23 mouse cellular contexts compared by ENCODE assay signal in the genomic region with DNA sequence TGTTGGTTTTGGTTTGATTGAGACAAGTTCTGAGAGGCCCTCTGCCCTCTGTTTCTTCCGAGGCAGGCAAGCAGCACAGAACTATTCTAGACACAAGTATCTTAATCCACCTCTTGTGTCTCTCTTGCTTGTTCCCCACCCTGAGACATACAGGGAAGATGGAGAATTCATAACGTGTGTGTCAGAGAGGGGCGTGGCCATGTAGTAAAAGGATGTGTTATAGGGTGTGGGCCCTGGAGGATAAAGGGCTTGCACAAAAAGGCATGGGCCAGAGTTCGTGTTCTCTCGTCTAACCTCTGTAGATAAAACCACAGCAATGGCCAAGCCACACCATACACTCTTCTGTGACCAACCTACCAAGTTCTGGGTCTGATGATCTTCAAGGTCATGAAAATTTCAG. TPM values are rescaled to one million over a fixed set of nuclear protein-coding genes. Genes with fewer than 3 reads are reported as not detected.
DNase-seq lines count a peak whose midpoint lies in the region; TF ChIP-seq lines count a peak whose summit lies in the region.
"Had no signal": no experiment of that assay in that cellular context is flagged by ENCODE, and none has a peak within 500 bp of the region (broad histone marks: within the 10 kb centered on the region; RNA-seq: fewer than 3 reads in every experiment).

No protein-coding gene starts in this region.

- intact Hi-C loops in heart, postnatal 10 days (cut with DNase I), result no loop called here

- no peak overlapping the region for H3K27ac ChIP-seq in heart, embryonic 10.5 days
- no peak overlapping the region for H3K27ac ChIP-seq in hindbrain, embryonic 10.5 days
- H3K27ac ChIP-seq: embryonic facial prominence, embryonic 10.5 days; embryonic facial prominence, embryonic 12.5 days; forebrain, embryonic 10.5 days; forebrain, embryonic 12.5 days had no signal

- no peak overlapping the region for H3ac ChIP-seq in myocyte (ENCODE audit: control insufficient read depth, insufficient read length)

- WGBS in heart, embryonic 10.5 days, result 75% methylated on average over 5 of the region's 5 CpGs
- WGBS in hindbrain, embryonic 10.5 days, result 82% methylated on average over 5 of the region's 5 CpGs

- H3K79me2 ChIP-seq in myocyte (ENCODE audit: control insufficient read depth, insufficient read depth), result no peaks in the 10 kb centered on the region

- H3K9me3 ChIP-seq in heart, embryonic 10.5 days, result no peaks in the 10 kb centered on the region
- no peaks in the 10 kb centered on the region for H3K9me3 ChIP-seq in hindbrain, embryonic 10.5 days
- H3K9me3 ChIP-seq: embryonic facial prominence, embryonic 10.5 days; embryonic facial prominence, embryonic 12.5 days; forebrain, embryonic 10.5 days; forebrain, embryonic 12.5 days; G1E had no signal

- no peaks in the 10 kb centered on the region for H3K36me3 ChIP-seq in heart, embryonic 10.5 days
- no peaks in the 10 kb centered on the region for H3K36me3 ChIP-seq in myocyte (ENCODE audit: control insufficient read depth, insufficient read depth)
- no peaks in the 10 kb centered on the region for H3K36me3 ChIP-seq in hindbrain, embryonic 10.5 days
- H3K36me3 ChIP-seq: embryonic facial prominence, embryonic 10.5 days; embryonic facial prominence, embryonic 12.5 days; forebrain, embryonic 10.5 days; forebrain, embryonic 12.5 days; G1E had no signal

- no peak for TF ChIP-seq POLR2A in myocyte (IDR thresholded peaks at IDR 0.05; ENCODE audit: insufficient read length, low read depth)

- H3K4me2 ChIP-seq in myocyte (ENCODE audit: low read depth), result peak overlapping the region; percentile 10
- H3K4me2 ChIP-seq: embryonic facial prominence, embryonic 12.5 days; forebrain, embryonic 12.5 days had no signal

- H3K4me3 ChIP-seq in heart, embryonic 10.5 days, result no peak overlapping the region
- H3K4me3 ChIP-seq in myocyte, result no peak overlapping the region
- no peak overlapping the region for H3K4me3 ChIP-seq in hindbrain, embryonic 10.5 days
- H3K4me3 ChIP-seq: embryonic facial prominence, embryonic 10.5 days; embryonic facial prominence, embryonic 12.5 days; erythroblast, embryonic 14.5 days; forebrain, embryonic 10.5 days; forebrain, embryonic 12.5 days had no signal

- no peaks in the 10 kb centered on the region for H3K27me3 ChIP-seq in heart, embryonic 10.5 days (ENCODE audit: insufficient read depth, poor library complexity, severe bottlenecking)
- no peaks in the 10 kb centered on the region for H3K27me3 ChIP-seq in myocyte (ENCODE audit: control insufficient read depth, insufficient read depth, insufficient read length)
- no peaks in the 10 kb centered on the region for H3K27me3 ChIP-seq in hindbrain, embryonic 10.5 days (ENCODE audit: insufficient read depth, poor library complexity, severe bottlenecking)
- H3K27me3 ChIP-seq: CH12.LX; embryonic facial prominence, embryonic 12.5 days; forebrain, embryonic 12.5 days had no signal

- H3K4me1 ChIP-seq in heart, embryonic 10.5 days, result peaks cover 8% of the 10 kb centered on the region
- no peaks in the 10 kb centered on the region for H3K4me1 ChIP-seq in hindbrain, embryonic 10.5 days (replicated peaks)
- H3K4me1 ChIP-seq: embryonic facial prominence, embryonic 10.5 days; embryonic facial prominence, embryonic 12.5 days; forebrain, embryonic 10.5 days; forebrain, embryonic 12.5 days had no signal

- DNase-seq in heart, embryonic 10.5 days (ENCODE audit: low spot score), result peak; percentile 38
- no peak for DNase-seq in heart, postnatal 10 days
- DNase-seq in NIH3T3 (ENCODE audit: low read depth), result peak; percentile 39
- DNase-seq in thymus, postnatal 36 days, result no peak
- no peak for DNase-seq in hindbrain, embryonic 10.5 days (ENCODE audit: low spot score)
- DNase-seq: adrenal gland, adult 2 months; adrenal gland, postnatal 10 days; adrenal gland, postnatal 25 days; B cell, adult 2 months; cerebellum, adult 11-12 months; cerebellum, adult 2 months; cerebellum, adult 9-10 months; cerebellum, postnatal 10 days; cerebellum, postnatal 25 days had no signal

TF ChIP-seq in myocyte, 11 proteins besides CTCF, POLR2A, EP300 and RAD21:
- TF ChIP-seq REST (IDR thresholded peaks at IDR 0.05; ENCODE audit: insufficient read depth, insufficient read length), result no peak
- TF ChIP-seq SRF (IDR thresholded peaks at IDR 0.05; ENCODE audit: control insufficient read depth, insufficient read length, low read depth), result no peak
TF ChIP-seq in myocyte: peak in this region for 0.

RNA-seq across cellular contexts. Expression of a gene that starts 18.8 kb away (rescaled TPM):
- 16.8 and 20.0 TPM in 2 replicates for polyA plus RNA-seq in heart, embryonic 10.5 days (2016; fragmentation: Nextera tagmentation; extraction: Ambion mirVana)
- total RNA-seq in heart, postnatal 10 days (2021), result 100 to 1,000 TPM; 243 to 249 TPM
- polyA plus RNA-seq in myocyte (2012; fragmentation: generic; extraction: Trizol), result 125 TPM
- polyA plus RNA-seq in hindbrain, embryonic 10.5 days (2016; fragmentation: Nextera tagmentation; extraction: Ambion mirVana), result 6.1 and 7.0 TPM in 2 replicates
- polyA plus RNA-seq: CD4-positive, CD25-positive, alpha-beta regulatory T cell, adult 4 months; erythroblast, embryonic 14.5 days; G1E had no signal

RNA-seq across cellular contexts. Expression of a gene that starts 21.7 kb away (rescaled TPM):
- polyA plus RNA-seq in heart, embryonic 10.5 days (2016; fragmentation: Nextera tagmentation; extraction: Ambion mirVana), result 0.46 and 0.58 TPM in 2 replicates
- under 1 TPM; 0.47 to 0.48 TPM for total RNA-seq in heart, postnatal 10 days (2021)
- polyA plus RNA-seq in myocyte (2012; fragmentation: generic; extraction: Trizol), result 0.37 TPM
- polyA plus RNA-seq in hindbrain, embryonic 10.5 days (2016; fragmentation: Nextera tagmentation; extraction: Ambion mirVana), result 0.17 and 0.21 TPM in 2 replicates
- total RNA-seq: adrenal gland, adult 2 months; adrenal gland, postnatal 25 days; CH12.LX; G1E had no signal
- polyA plus RNA-seq: adrenal gland, adult 2 months; CD4-positive, CD25-positive, alpha-beta regulatory T cell, adult 4 months; erythroblast, embryonic 14.5 days; G1E had no signal

Comparison
In these comparisons a context has a peak if more than half of its experiments do, and no peak if none do; other contexts are left out.
1. DNase-seq: peak in heart, embryonic 10.5 days (single experiment) and NIH3T3 (single experiment); none in heart, postnatal 10 days (0 of 2), thymus, postnatal 36 days (0 of 2) and hindbrain, embryonic 10.5 days (single experiment).